11 mouse cellular contexts compared by ENCODE assay signal in genomic region chr4:118288531-118288930, GRCm38 (mm10). TPM values are rescaled to one million over a fixed set of nuclear protein-coding genes. Genes with fewer than 3 reads are reported as not detected.
DNase-seq lines count a peak whose midpoint lies in the region; ATAC-seq and TF ChIP-seq lines count a peak whose summit lies in the region.
"Had no signal": no experiment of that assay in that cellular context is flagged by ENCODE, and none has a peak within 500 bp of the region (broad histone marks: within the 10 kb centered on the region; RNA-seq: fewer than 3 reads in every experiment).

No protein-coding gene starts in this region.

- H3K9ac ChIP-seq in heart, adult 2 months (ENCODE audit: low read depth, low read length): no peak overlapping the region
- H3K9ac ChIP-seq in embryonic facial prominence, embryonic 12.5 days: 0 out of 2 replicates have a peak overlapping the region, but pooled peaks have one; percentile 98
- H3K9ac ChIP-seq in intestine, postnatal 0 days (ENCODE audit: low read depth, low read length): no peak overlapping the region
- peak overlapping the region; percentile 94 for H3K9ac ChIP-seq in neural tube, embryonic 13.5 days

- peaks cover 56% of the 10 kb centered on the region for H3K4me1 ChIP-seq in heart, embryonic 10.5 days
- H3K4me1 ChIP-seq in heart, adult 2 months (ENCODE audit: control insufficient read depth, insufficient read depth, low read length): no peaks in the 10 kb centered on the region
- peaks cover 25% of the 10 kb centered on the region for H3K4me1 ChIP-seq in embryonic facial prominence, embryonic 12.5 days
- peaks cover 14% of the 10 kb centered on the region for H3K4me1 ChIP-seq in intestine, postnatal 0 days (replicated peaks; ENCODE audit: control insufficient read depth, insufficient read depth, low read length)
- peaks cover 61% of the 10 kb centered on the region for H3K4me1 ChIP-seq in neural tube, embryonic 13.5 days (replicated peaks)

- no peak for ATAC-seq in embryonic facial prominence, embryonic 12.5 days (ENCODE audit: insufficient number of reproducible peaks, insufficient read depth, low FRiP score, low TSS enrichment)
- no peak for ATAC-seq in intestine, postnatal 0 days
- no peak for ATAC-seq in neural tube, embryonic 13.5 days (ENCODE audit: low read depth)

- H3K9me3 ChIP-seq in heart, embryonic 10.5 days: no peaks in the 10 kb centered on the region
- no peaks in the 10 kb centered on the region for H3K9me3 ChIP-seq in embryonic facial prominence, embryonic 12.5 days
- no peaks in the 10 kb centered on the region for H3K9me3 ChIP-seq in intestine, postnatal 0 days (ENCODE audit: control insufficient read depth)
- no peaks in the 10 kb centered on the region for H3K9me3 ChIP-seq in neural tube, embryonic 13.5 days

- DNase-seq in heart, embryonic 10.5 days (ENCODE audit: low spot score): no peak
- DNase-seq in heart, adult 2 months: no peak
- no peak for DNase-seq in c-Kit-positive CD71-positive TER-119-positive erythroid progenitor cells, embryonic 14.5 days (ENCODE audit: low spot score)
- no peak for DNase-seq in left cerebral cortex, postnatal 36 days (ENCODE audit: low spot score in 2 of 2)
- no peak for DNase-seq in kidney, postnatal 14 days
- DNase-seq: adrenal gland, postnatal 10 days; cerebellum, postnatal 14 days; left cerebral cortex, postnatal 4 days had no signal

- WGBS in heart, embryonic 10.5 days: 74% methylated on average over 6 of the region's 6 CpGs
- WGBS in heart, adult 2 months: 81% methylated on average over 6 of the region's 6 CpGs
- 69% methylated on average over 6 of the region's 6 CpGs for WGBS in embryonic facial prominence, embryonic 12.5 days
- 58% methylated on average over 6 of the region's 6 CpGs for WGBS in intestine, postnatal 0 days
- 64% methylated on average over 6 of the region's 6 CpGs for WGBS in neural tube, embryonic 13.5 days

- H3K27me3 ChIP-seq in heart, embryonic 10.5 days (ENCODE audit: insufficient read depth, poor library complexity, severe bottlenecking): no peaks in the 10 kb centered on the region
- peaks cover 3% of the 10 kb centered on the region for H3K27me3 ChIP-seq in heart, adult 2 months (ENCODE audit: control insufficient read depth, insufficient read depth, low read length)
- no peaks in the 10 kb centered on the region for H3K27me3 ChIP-seq in embryonic facial prominence, embryonic 12.5 days
- no peaks in the 10 kb centered on the region for H3K27me3 ChIP-seq in intestine, postnatal 0 days (replicated peaks; ENCODE audit: control insufficient read depth, insufficient read depth, low read length)
- H3K27me3 ChIP-seq in neural tube, embryonic 13.5 days: no peaks in the 10 kb centered on the region

- peaks cover 32% of the 10 kb centered on the region for H3K36me3 ChIP-seq in heart, embryonic 10.5 days
- H3K36me3 ChIP-seq in heart, adult 2 months (ENCODE audit: control insufficient read depth, insufficient read depth, low read length): no peaks in the 10 kb centered on the region
- H3K36me3 ChIP-seq in embryonic facial prominence, embryonic 12.5 days: peaks cover 21% of the 10 kb centered on the region
- H3K36me3 ChIP-seq in intestine, postnatal 0 days (ENCODE audit: control insufficient read depth, insufficient read depth): peaks cover 7% of the 10 kb centered on the region; the same call in 1 of the 2 replicates
- peaks cover 26% of the 10 kb centered on the region for H3K36me3 ChIP-seq in neural tube, embryonic 13.5 days

- H3K27ac ChIP-seq in heart, embryonic 10.5 days: peak overlapping the region; percentile 29
- no peak overlapping the region for H3K27ac ChIP-seq in heart, adult 2 months
- H3K27ac ChIP-seq in embryonic facial prominence, embryonic 12.5 days: no peak overlapping the region
- peak overlapping the region; percentile 97; the same call in 1 of the 2 replicates for H3K27ac ChIP-seq in intestine, postnatal 0 days (ENCODE audit: low read depth, low read length)
- no peak overlapping the region for H3K27ac ChIP-seq in neural tube, embryonic 13.5 days (replicated peaks)

- H3K4me3 ChIP-seq in heart, embryonic 10.5 days: peak overlapping the region; percentile 94; the same call in 1 of the 2 replicates
- no peak overlapping the region for H3K4me3 ChIP-seq in heart, adult 2 months
- peak overlapping the region; percentile 94; the same call in 1 of the 2 replicates for H3K4me3 ChIP-seq in embryonic facial prominence, embryonic 12.5 days
- H3K4me3 ChIP-seq in intestine, postnatal 0 days (ENCODE audit: low read depth, low read length): no peak overlapping the region
- H3K4me3 ChIP-seq in neural tube, embryonic 13.5 days: peak overlapping the region; percentile 84

- TF ChIP-seq CTCF in heart, adult 2 months (IDR thresholded peaks at IDR 0.05): no peak
- TF ChIP-seq CTCF in intestine, postnatal 0 days (IDR thresholded peaks at IDR 0.05; ENCODE audit: low read depth): no peak

- no peak for TF ChIP-seq EP300 in heart, adult 2 months (IDR thresholded peaks at IDR 0.05; ENCODE audit: insufficient read depth, low read depth, low read length)

- H3K79me2 ChIP-seq in heart, adult 2 months (replicated peaks; ENCODE audit: control insufficient read depth, insufficient read depth, low read length): no peaks in the 10 kb centered on the region

- intact Hi-C loops in heart, adult 2 months (cut with DNase I): no loop called here
- intact Hi-C loops in left cerebral cortex, postnatal 36 days (cut with DNase I): no loop called here

- peak overlapping the region; percentile 70 for H3K4me2 ChIP-seq in embryonic facial prominence, embryonic 12.5 days (replicated peaks)
- H3K4me2 ChIP-seq in intestine, postnatal 0 days (replicated peaks; ENCODE audit: low read depth): peak overlapping the region; percentile 86; the same call in 1 of the 2 replicates
- H3K4me2 ChIP-seq in neural tube, embryonic 13.5 days: peak overlapping the region; percentile 75

- no peak for TF ChIP-seq POLR2A in heart, adult 2 months (IDR thresholded peaks at IDR 0.05; ENCODE audit: insufficient read depth, low read depth, low read length)

RNA-seq across cellular contexts. Expression of gene Ptprf, which starts 2.7 kb away (rescaled TPM):
- 43.8 and 59.3 TPM in 2 replicates for polyA plus RNA-seq in heart, embryonic 10.5 days (2016; fragmentation: Nextera tagmentation; extraction: Ambion mirVana)
- total RNA-seq in heart, adult 2 months (2021): 1 to 10 TPM; 5.8 to 6.3 TPM
- polyA plus RNA-seq in heart, adult 2 months (2012; rRNA removed): 6.6 and 7.8 TPM in 2 replicates
- polyA plus RNA-seq in embryonic facial prominence, embryonic 12.5 days (2016; fragmentation: Nextera tagmentation; extraction: Ambion mirVana): 90.7 and 98.6 TPM in 2 replicates
- polyA plus RNA-seq in intestine, postnatal 0 days (2015; fragmentation: Nextera tagmentation; extraction: Ambion mirVana): 32.8 and 37.9 TPM in 2 replicates
- polyA plus RNA-seq in neural tube, embryonic 13.5 days (2015; fragmentation: Nextera tagmentation; extraction: Ambion mirVana): 81.1 and 82.2 TPM in 2 replicates
- 100 to 1,000 TPM; 118 to 126 TPM for total RNA-seq in left cerebral cortex, postnatal 36 days (2021)

Comparison
In these comparisons a context has a peak if more than half of its experiments do, and no peak if none do; other contexts are left out.
1. H3K27ac ChIP-seq: peak in heart, embryonic 10.5 days (single experiment) and intestine, postnatal 0 days (single experiment); none in heart, adult 2 months (single experiment), embryonic facial prominence, embryonic 12.5 days (single experiment) and neural tube, embryonic 13.5 days (single experiment).
2. H3K4me3 ChIP-seq: peak in heart, embryonic 10.5 days (single experiment), embryonic facial prominence, embryonic 12.5 days (single experiment) and neural tube, embryonic 13.5 days (single experiment); none in heart, adult 2 months (single experiment) and intestine, postnatal 0 days (single experiment).
3. H3K9ac ChIP-seq: peak in embryonic facial prominence, embryonic 12.5 days (single experiment) and neural tube, embryonic 13.5 days (single experiment); none in heart, adult 2 months (single experiment) and intestine, postnatal 0 days (single experiment).
4. Peak in every context shown above with its lines, with median percentiles within 50 percentile points of each other: H3K4me2 ChIP-seq.